Mouse (Mus musculus): Measurements from ENCODE around the gene Ap1b1.

- TF ChIP-seq CTCF (IDR thresholded peaks at IDR 0.05; ENCODE audit: borderline replicate concordance, control insufficient read depth, extremely low read depth, insufficient read depth, low read length, poor library complexity) = no peak
- TF ChIP-seq POLR2A (IDR thresholded peaks at IDR 0.05; ENCODE audit: control insufficient read depth, extremely low read depth, insufficient read depth, low read length, poor library complexity) = no peak
Observed at GRCm38 (mm10) chr11:5016286-5016685, 29.7 kb downstream of the Ap1b1 start.

All from thymus, adult 2 months (tissue).